Mouse (Mus musculus) heart, postnatal 0 days (tissue): ENCODE results near the gene Pamr1.

Experiments
- CTCF ChIP-seq: IDR thresholded peaks from 2 replicates; pipeline ENCODE4 v1.5.1; 2016; ENCODE audit warnings: antibody characterized with exemption, control low read depth, low read depth
- EP300 ChIP-seq: IDR thresholded peaks from 2 replicates; pipeline ENCODE4 v1.6.1; 2016; ENCODE audit warnings: antibody characterized with exemption, low read depth

- TF ChIP-seq CTCF = peak; percentile 71
- TF ChIP-seq EP300 = no peak
These were observed 135.7 kb downstream of the Pamr1 start for GRCm38 (mm10) chr2:102685371-102686107.
